Mouse (Mus musculus) neural tube, embryonic 15.5 days (tissue): Measurements from ENCODE around the gene Slc6a5. TPM values are rescaled to one million over a fixed set of nuclear protein-coding genes. Genes with fewer than 3 reads are reported as not detected.

ENCODE experiments used
- ATAC-seq: fragments of 200-750 bp; cut with Nextera tagmentation; 2 replicates; pipeline ENCODE4 v1.8.0; 2017; ENCODE audit warnings: mild to moderate bottlenecking, moderate TSS enrichment, moderate library complexity; ENCODE audit not compliant: low FRiP score
- H3K27ac ChIP-seq: fragments of 300-500 bp; sonication (generic); replicated peaks from 2 replicates; pipeline ENCODE4 v1.5.1; 2015; ENCODE audit warnings: mild to moderate bottlenecking, inconsistent platforms
- H3K27me3 ChIP-seq: fragments of 300-500 bp; sonication (generic); replicated peaks from 2 replicates; pipeline ENCODE4 v1.6.1; 2015; ENCODE audit warnings: inconsistent platforms
- H3K36me3 ChIP-seq: fragments of 300-500 bp; sonication (generic); 2 replicates; pipeline ENCODE4 v1.6.1; 2015; ENCODE audit warnings: inconsistent platforms
- H3K4me1 ChIP-seq: fragments of 300-500 bp; sonication (generic); 2 replicates; pipeline ENCODE4 v1.6.1; 2015; ENCODE audit warnings: inconsistent platforms
- H3K4me2 ChIP-seq: fragments of 300-500 bp; sonication (generic); 2 replicates; pipeline ENCODE4 v1.6.1; 2015; ENCODE audit warnings: inconsistent platforms, mild to moderate bottlenecking, moderate library complexity
- H3K4me3 ChIP-seq: fragments of 300-500 bp; sonication (generic); replicated peaks from 2 replicates; pipeline ENCODE4 v1.5.1; 2015; ENCODE audit warnings: mild to moderate bottlenecking, inconsistent platforms
- H3K9ac ChIP-seq: fragments of 300-500 bp; sonication (generic); replicated peaks from 2 replicates; pipeline ENCODE4 v1.6.1; 2015; ENCODE audit warnings: mild to moderate bottlenecking, inconsistent platforms
- H3K9me3 ChIP-seq: fragments of 300-500 bp; sonication (generic); replicated peaks from 2 replicates; pipeline ENCODE4 v1.6.1; 2016; ENCODE audit warnings: inconsistent platforms
- WGBS: fragments of 180-500 bp; shearing (Covaris S2); methylation state at CpG from one replicate; pipeline ENCODE4 v1.1.7; 2015; ENCODE audit warnings: mixed read lengths; 5-methylcytosine and 5-hydroxymethylcytosine counted together
- polyA plus RNA-seq: library from polyadenylated mRNA; unstranded; fragments of >200 nt; fragmentation: Nextera tagmentation; extraction: Ambion mirVana; gene quantifications from 2 replicates; pipeline ENCODE4 v1.2.1, GENCODE M21; 2015

The Slc6a5 gene
- polyA plus RNA-seq, 1 experiment from 2014 or later: 19.7 TPM

- ATAC-seq: no peak
- H3K4me3 ChIP-seq: no peak overlapping the region
These were observed 76.0 kb downstream of the Slc6a5 start for GRCm38 (mm10) chr7:49985947-49986346.

GRCm38 (mm10) chr7:49999321-49999720, 89.4 kb downstream of the Slc6a5 start:
- Histone ChIP-seq H3K4me1 (no peaks in the 10 kb centered on the region), H3K9ac (no peak overlapping the region), H3K4me3 (no peak overlapping the region), H3K9me3 (no peaks in the 10 kb centered on the region), H3K27ac (no peak overlapping the region), H3K36me3 (no peaks in the 10 kb centered on the region), H3K4me2 (no peak overlapping the region), H3K27me3 (no peaks in the 10 kb centered on the region)
- no peak for ATAC-seq
- WGBS: 83% methylated on average over 4 of the region's 4 CpGs

More at GRCm38 (mm10) chr7:49985947-49986346, 76.0 kb downstream of the Slc6a5 start:
- Histone ChIP-seq H3K9ac (no peak overlapping the region), H3K27me3 (no peaks in the 10 kb centered on the region), H3K4me1 (no peaks in the 10 kb centered on the region), H3K36me3 (no peaks in the 10 kb centered on the region), H3K9me3 (no peaks in the 10 kb centered on the region), H3K27ac (no peak overlapping the region), H3K4me2 (no peak overlapping the region)
- 91% methylated on average over 8 of the region's 8 CpGs for WGBS

GRCm38 (mm10) chr7:50005268-50005667, 95.3 kb downstream of the Slc6a5 start:
- no peak for ATAC-seq

More at GRCm38 (mm10) chr7:50005268-50005667, 95.3 kb downstream of the Slc6a5 start:
- Histone ChIP-seq H3K9ac (no peak overlapping the region), H3K4me2 (no peak overlapping the region), H3K27ac (no peak overlapping the region), H3K36me3 (no peaks in the 10 kb centered on the region), H3K4me3 (no peak overlapping the region), H3K4me1 (0 out of 2 replicates have a peak, but pooled peaks cover 2% of the 10 kb centered on the region), H3K9me3 (no peaks in the 10 kb centered on the region), H3K27me3 (no peaks in the 10 kb centered on the region)
- WGBS: 51% methylated on average over 2 of the region's 2 CpGs

Other genes with a start within 250 kb of the Slc6a5 start
- 5.1 and 9.0 TPM in 2 replicates for gene Htatip2, start 151.0 kb upstream of the Slc6a5 start, polyA plus RNA-seq
- 47.7 and 50.7 TPM in 2 replicates for gene Prmt3, start 131.8 kb upstream of the Slc6a5 start, polyA plus RNA-seq
- gene Nell1, start 64.7 kb downstream of the Slc6a5 start, polyA plus RNA-seq: 36.9 and 46.0 TPM in 2 replicates